Mouse (Mus musculus) embryonic facial prominence, embryonic 10.5 days (tissue): ENCODE measurements around the gene Tedc2. TPM values are rescaled to one million over a fixed set of nuclear protein-coding genes. Genes with fewer than 3 reads are reported as not detected.
A peak's percentile ranks its signal among the peaks of the same experiment; 100 is the strongest.

Experiments used
- DNase-seq: peaks from one replicate; pipeline ENCODE4 v3.0.0-alpha.2; 2017; ENCODE audit warnings: low spot score
- H3K27ac ChIP-seq: fragments of 300-500 bp; sonication (generic); replicated peaks from 2 replicates; pipeline ENCODE4 v1.5.1; 2016; ENCODE audit warnings: mild to moderate bottlenecking
- H3K27me3 ChIP-seq: fragments of 300-500 bp; sonication (generic); replicated peaks from 2 replicates; pipeline ENCODE4 v1.6.1; 2016; ENCODE audit warnings: low read depth, mild to moderate bottlenecking; ENCODE audit not compliant: poor library complexity, severe bottlenecking
- H3K36me3 ChIP-seq: fragments of 300-500 bp; sonication (generic); replicated peaks from 2 replicates; pipeline ENCODE4 v1.6.1; 2016; ENCODE audit warnings: mild to moderate bottlenecking, moderate library complexity
- H3K4me1 ChIP-seq: fragments of 300-500 bp; sonication (generic); 2 replicates; pipeline ENCODE4 v1.6.1; 2016
- H3K4me3 ChIP-seq: fragments of 300-500 bp; sonication (generic); 2 replicates; pipeline ENCODE4 v1.5.1; 2016; ENCODE audit warnings: mild to moderate bottlenecking, moderate library complexity
- H3K9me3 ChIP-seq: fragments of 300-500 bp; sonication (generic); 2 replicates; pipeline ENCODE4 v1.6.1; 2016; ENCODE audit warnings: mild to moderate bottlenecking
- WGBS: fragments of 180-500 bp; shearing (Covaris S2); methylation state at CpG from one replicate; pipeline ENCODE4 v1.1.7; 2016; 5-methylcytosine and 5-hydroxymethylcytosine counted together
- microRNA-seq: library from miRNA; unstranded; fragments of <30 nt; microRNA quantifications from one replicate; pipeline ENCODE4, GENCODE M21; 2017
- polyA plus RNA-seq: library from polyadenylated mRNA; unstranded; fragments of >200 nt; fragmentation: Nextera tagmentation; extraction: Ambion mirVana; gene quantifications from 2 replicates; pipeline ENCODE4 v1.2.1, GENCODE M21; 2016

Tedc2 gene
- polyA plus RNA-seq, 1 experiment from 2014 or later, result 24.8 TPM

DNA sequence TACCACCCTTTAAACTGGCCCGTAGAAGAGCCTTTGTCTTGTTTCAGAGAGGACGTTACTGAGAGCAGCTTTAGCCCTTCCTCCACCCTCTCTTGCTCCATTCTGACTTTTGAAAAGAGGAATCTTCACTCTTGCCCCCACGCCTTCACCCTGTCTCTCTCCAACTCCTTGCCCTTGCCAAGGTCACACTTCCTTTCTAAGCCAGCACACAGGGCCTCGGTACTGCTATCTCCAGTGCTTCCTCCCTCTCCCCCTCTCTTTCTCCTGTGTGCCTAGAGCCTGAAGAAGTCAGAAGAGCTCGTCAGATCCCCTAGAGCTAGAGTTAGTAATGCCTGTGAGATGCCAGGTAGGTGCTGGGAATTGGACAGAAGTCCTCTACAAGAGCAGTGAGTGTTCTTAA lies 49.9 kb downstream of the Tedc2 start:
- Histone ChIP-seq H3K9me3 (no peaks in the 10 kb centered on the region), H3K27ac (no peak overlapping the region), H3K4me3 (no peak overlapping the region), H3K27me3 (no peaks in the 10 kb centered on the region), H3K4me1 (peaks cover 21% of the 10 kb centered on the region), H3K36me3 (peaks cover 19% of the 10 kb centered on the region)
- DNase-seq, result no peak
- WGBS, result 86% methylated on average over 5 of the region's 5 CpGs

DNA sequence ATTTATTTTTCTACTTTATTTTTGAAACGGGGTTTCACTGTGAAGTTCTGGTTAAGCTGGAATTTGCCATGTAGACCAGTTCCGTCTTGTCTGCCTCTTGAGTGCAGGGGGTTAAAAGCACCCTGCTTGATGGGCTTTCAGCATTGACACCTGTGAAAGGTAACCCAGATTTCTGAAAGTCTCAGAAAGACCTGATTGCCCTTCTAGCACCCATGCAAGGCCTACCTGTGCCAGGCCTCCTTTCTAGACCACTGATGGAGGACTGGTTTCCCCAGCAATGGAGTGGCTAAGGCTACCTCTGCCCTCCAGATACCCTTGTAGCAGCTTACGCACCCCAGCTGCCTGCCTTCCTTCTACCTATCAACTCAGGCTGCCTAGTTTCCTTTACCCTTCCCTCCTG lies 50.5 kb downstream of the Tedc2 start:
- no peak for DNase-seq
- peaks cover 23% of the 10 kb centered on the region for H3K4me1 ChIP-seq
- H3K9me3 ChIP-seq, result no peaks in the 10 kb centered on the region
- H3K4me3 ChIP-seq, result peak overlapping the region; percentile 97
- peaks cover 26% of the 10 kb centered on the region for H3K36me3 ChIP-seq
- H3K27me3 ChIP-seq, result no peaks in the 10 kb centered on the region
- H3K27ac ChIP-seq, result peak overlapping the region; percentile 100
- WGBS, result 68% methylated on average over 3 of the region's 3 CpGs

DNA sequence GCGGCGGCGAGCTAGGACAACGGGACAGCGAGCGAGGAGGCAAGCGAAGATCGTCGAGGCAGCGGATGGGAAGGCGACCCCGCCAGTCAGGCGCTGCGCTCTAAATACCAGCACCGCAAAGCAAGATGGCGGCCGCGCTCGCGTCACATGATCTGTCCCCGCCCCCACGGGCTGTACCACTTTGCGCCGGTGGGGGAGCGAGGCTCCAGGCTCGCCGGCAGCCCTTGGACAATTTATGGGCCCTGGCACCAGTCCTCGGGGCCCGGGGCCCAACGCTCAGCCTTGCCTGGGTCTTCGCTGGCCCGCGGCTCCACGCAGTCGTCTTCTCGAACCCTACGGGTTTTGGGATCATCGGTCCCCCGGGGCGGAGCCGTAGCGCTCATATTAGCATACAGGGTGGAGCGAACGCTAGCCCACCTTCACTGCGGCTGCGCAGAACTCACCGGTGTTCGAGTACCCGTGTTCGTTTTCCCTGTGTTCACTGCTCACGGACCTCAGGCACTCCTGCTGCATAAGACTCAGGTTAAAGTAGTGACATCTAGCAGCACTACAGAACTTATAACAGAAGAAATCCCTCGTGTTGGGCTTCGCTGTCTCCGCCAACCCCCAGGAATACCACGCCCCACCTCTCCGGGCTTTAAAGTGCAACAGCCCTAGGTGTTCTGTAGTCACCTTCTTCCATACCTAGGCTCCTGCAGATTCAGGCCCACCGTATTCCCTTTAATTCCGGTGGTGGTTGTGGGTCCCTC lies 51.2 kb downstream of the Tedc2 start, which contains the start of gene Atp6v0c:
Gene Atp6v0c, minus strand, starts transcription at position 386 of the 749 bp plus-strand sequence.
- H3K27me3 ChIP-seq, result no peaks in the 10 kb centered on the region
- peak; percentile 93 for DNase-seq
- H3K27ac ChIP-seq, result peak within 1 kb of the TSS; percentile 100
- H3K4me1 ChIP-seq, result peaks cover 29% of the 10 kb centered on the region
- WGBS, result 1% methylated on average over 58 of the region's 58 CpGs
- peak within 1 kb of the TSS; percentile 97 for H3K4me3 ChIP-seq
- H3K36me3 ChIP-seq, result peaks cover 32% of the 10 kb centered on the region
- no peaks in the 10 kb centered on the region for H3K9me3 ChIP-seq

DNA sequence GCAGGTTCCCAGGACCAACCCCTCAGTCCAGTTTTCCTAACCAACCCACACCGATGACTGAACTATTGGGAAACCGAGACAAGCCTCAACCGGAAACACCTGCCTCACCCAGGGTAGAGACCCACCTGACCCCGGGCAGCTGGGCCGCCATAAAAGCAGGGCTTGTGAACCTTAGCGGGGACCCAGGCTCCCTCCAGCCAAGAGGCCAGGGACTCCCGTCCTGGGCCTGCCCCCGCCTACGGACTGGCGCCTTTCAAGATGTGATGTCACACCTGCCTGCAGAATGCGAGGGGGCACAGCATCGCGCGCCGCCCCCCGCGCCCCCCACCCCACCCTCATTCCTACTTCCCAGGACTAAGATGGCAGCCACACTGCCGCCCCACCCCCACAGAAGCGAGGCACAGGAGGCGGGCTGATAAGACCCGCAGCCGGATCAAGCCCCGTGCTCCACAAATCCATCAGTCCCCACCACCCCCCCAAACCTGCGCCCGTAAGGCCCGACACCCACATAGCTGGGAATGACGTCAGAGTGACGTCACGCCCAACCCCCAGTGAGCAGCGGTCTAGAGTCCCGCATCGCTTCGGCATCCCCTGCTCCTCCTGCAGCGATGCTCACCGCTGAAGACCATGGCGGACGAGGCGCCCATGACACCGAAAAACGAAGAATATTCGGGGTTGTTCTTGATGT lies 51.9 kb downstream of the Tedc2 start:
- peaks cover 33% of the 10 kb centered on the region for H3K36me3 ChIP-seq
- H3K4me3 ChIP-seq, result peak overlapping the region; percentile 97
- H3K9me3 ChIP-seq, result no peaks in the 10 kb centered on the region
- WGBS, result under 1% methylated on average over 41 of the region's 41 CpGs
- H3K27me3 ChIP-seq, result no peaks in the 10 kb centered on the region
- DNase-seq, result peak; percentile 76
- H3K27ac ChIP-seq, result peak overlapping the region; percentile 100
- peaks cover 30% of the 10 kb centered on the region for H3K4me1 ChIP-seq

DNA sequence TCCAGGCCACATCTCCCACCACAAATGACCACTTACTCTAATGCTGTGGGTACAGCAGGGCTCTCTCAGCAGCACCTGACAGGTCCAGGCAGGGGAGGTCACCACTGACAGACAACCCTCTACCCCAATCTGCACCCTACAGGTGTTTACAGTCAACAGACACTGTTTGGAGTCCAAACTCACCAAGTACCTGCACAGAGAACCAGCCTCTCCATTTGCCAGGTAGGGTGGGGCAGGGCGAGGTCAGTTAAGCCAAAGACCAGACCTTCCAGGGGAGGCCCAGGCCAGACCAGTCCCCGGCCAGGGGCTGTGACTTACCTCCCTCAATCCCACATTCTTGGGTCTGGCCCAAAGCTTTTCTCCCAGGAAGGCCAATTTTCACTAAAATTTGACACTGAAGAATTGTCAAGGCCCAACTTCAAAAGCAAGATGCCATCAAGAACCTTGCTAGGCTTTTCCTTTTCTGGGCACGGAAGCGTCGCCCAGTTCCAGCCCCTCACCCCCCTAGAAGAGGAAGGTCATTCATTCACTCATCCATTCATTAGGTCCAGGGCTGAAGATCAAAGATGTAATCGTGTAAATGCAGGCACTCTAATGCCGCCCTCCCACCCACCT lies 52.7 kb downstream of the Tedc2 start:
- no peaks in the 10 kb centered on the region for H3K27me3 ChIP-seq
- peak overlapping the region; percentile 97 for H3K4me3 ChIP-seq
- WGBS, result 70% methylated on average over 7 of the region's 7 CpGs
- peak overlapping the region; percentile 100 for H3K27ac ChIP-seq
- no peaks in the 10 kb centered on the region for H3K9me3 ChIP-seq
- DNase-seq, result no peak
- H3K4me1 ChIP-seq, result peaks cover 33% of the 10 kb centered on the region
- H3K36me3 ChIP-seq, result peaks cover 33% of the 10 kb centered on the region

DNA sequence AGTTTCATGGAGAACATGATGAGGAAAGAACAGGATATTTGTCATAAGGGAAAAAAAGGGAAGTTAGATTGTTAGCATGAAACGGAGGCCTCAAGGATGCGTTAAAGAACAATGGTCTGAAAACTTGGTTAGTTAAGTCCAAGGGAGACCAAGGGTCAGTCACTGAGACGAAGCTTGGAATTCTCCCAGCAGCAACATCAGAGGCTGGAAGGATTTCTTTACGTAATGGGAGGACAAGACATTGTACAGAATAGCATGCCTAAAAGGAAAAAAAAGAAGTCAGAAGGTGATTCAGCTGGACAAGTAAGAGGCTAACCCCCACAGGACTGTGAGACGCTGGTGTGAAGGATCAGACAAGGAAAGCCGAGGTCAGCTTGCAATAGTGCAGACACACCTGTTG lies 53.5 kb downstream of the Tedc2 start:
- 92% methylated on average over 6 of the region's 6 CpGs for WGBS

More for the DNA sequence above, 53.5 kb downstream of the Tedc2 start:
- no peak for DNase-seq
- Histone ChIP-seq H3K27ac (no peak overlapping the region), H3K9me3 (no peaks in the 10 kb centered on the region), H3K4me3 (no peak overlapping the region), H3K36me3 (peaks cover 33% of the 10 kb centered on the region), H3K4me1 (peaks cover 40% of the 10 kb centered on the region), H3K27me3 (no peaks in the 10 kb centered on the region)

Small RNA genes within 50 kb of the gene (microRNA-seq; reads per million reads assigned to microRNA genes)
- gene Mir5134 (1.5 reads per million), gene Mir6965 (3.0 reads per million, percentile 2 among the genes with 10 or more reads in this experiment)

Other genes starting within 250 kb of the Tedc2 start
- not detected in 2 replicates for gene Prss30, start 240.3 kb downstream of the Tedc2 start, polyA plus RNA-seq
- gene Prss22, start 222.8 kb downstream of the Tedc2 start, polyA plus RNA-seq, result 3.0 and 3.6 TPM in 2 replicates
- gene Prss27, start 182.7 kb downstream of the Tedc2 start, polyA plus RNA-seq, result 0.11 and 0.24 TPM in 2 replicates
- 97.6 and 99.9 TPM in 2 replicates for gene Kctd5, start 147.4 kb downstream of the Tedc2 start, polyA plus RNA-seq
- gene Pdpk1, start 69.9 kb downstream of the Tedc2 start, polyA plus RNA-seq, result 30.4 and 30.9 TPM in 2 replicates
- 44.6 and 50.0 TPM in 2 replicates for gene Amdhd2, start 57.1 kb downstream of the Tedc2 start, polyA plus RNA-seq
- 422 and 435 TPM in 2 replicates for gene Atp6v0c, start 51.1 kb downstream of the Tedc2 start, polyA plus RNA-seq
- 6.0 and 6.1 TPM in 2 replicates for gene Tbc1d24, start 15.3 kb downstream of the Tedc2 start, polyA plus RNA-seq
- 5.0 and 7.3 TPM in 2 replicates for gene Ntn3, start 11.3 kb downstream of the Tedc2 start, polyA plus RNA-seq
- gene Ccnf, start 30.6 kb upstream of the Tedc2 start, polyA plus RNA-seq, result 113 and 122 TPM in 2 replicates
- 0.16 TPM in 1 of 2 replicates, not detected in the other for gene Abca17, start 130.2 kb upstream of the Tedc2 start, polyA plus RNA-seq
- gene Abca3, start 131.1 kb upstream of the Tedc2 start, polyA plus RNA-seq, result 6.1 and 7.1 TPM in 2 replicates
- 471 and 476 TPM in 2 replicates for gene Rnps1, start 193.7 kb upstream of the Tedc2 start, polyA plus RNA-seq
- 86.2 and 89.0 TPM in 2 replicates for gene Eci1, start 205.8 kb upstream of the Tedc2 start, polyA plus RNA-seq
- 2.5 and 3.6 TPM in 2 replicates for gene Dnase1l2, start 222.3 kb upstream of the Tedc2 start, polyA plus RNA-seq
- gene E4f1, start 249.5 kb upstream of the Tedc2 start, polyA plus RNA-seq, result 35.5 and 36.6 TPM in 2 replicates
- 71.0 and 72.8 TPM in 2 replicates for gene Pgp, start 249.5 kb upstream of the Tedc2 start, polyA plus RNA-seq